Mouse (Mus musculus) cerebellum, adult 9-10 months (tissue): ENCODE results near the gene Adamts9.

ENCODE experiments used
- DNase-seq: peaks from one replicate; pipeline ENCODE4 v3.0.0; 2022

The Adamts9 gene

GRCm38 (mm10) chr6:92802421-92802820 lies 140.9 kb downstream of the Adamts9 start:
- DNase-seq, result no peak

GRCm38 (mm10) chr6:92801462-92801861 lies 141.8 kb downstream of the Adamts9 start:
- DNase-seq, result no peak

- DNase-seq, result no peak
Observed at GRCm38 (mm10) chr6:92793804-92794203, 149.5 kb downstream of the Adamts9 start.

DNA sequence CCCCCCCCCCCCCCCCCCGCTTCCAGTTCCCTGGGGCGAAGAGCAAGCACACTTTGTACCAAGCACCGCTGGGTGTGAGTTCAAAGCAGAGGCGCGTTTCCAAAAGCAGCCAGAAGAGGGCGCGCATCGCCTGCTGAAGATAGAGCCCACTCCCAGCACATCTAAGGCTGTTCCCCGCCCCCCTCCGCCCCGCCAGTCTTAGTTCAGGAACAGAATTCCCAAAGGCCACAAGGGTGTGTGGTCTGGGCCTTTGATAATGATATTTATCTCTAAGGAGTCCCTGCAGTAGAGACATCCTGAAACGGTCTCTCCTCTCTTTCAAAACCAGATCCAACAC lies 155.9 kb downstream of the Adamts9 start:
- peak; percentile 57 for DNase-seq

GRCm38 (mm10) chr6:92786701-92787375 lies 156.5 kb downstream of the Adamts9 start:
- no peak for DNase-seq

GRCm38 (mm10) chr6:92784782-92785181 lies 158.5 kb downstream of the Adamts9 start:
- DNase-seq, result peak; percentile 27

DNA sequence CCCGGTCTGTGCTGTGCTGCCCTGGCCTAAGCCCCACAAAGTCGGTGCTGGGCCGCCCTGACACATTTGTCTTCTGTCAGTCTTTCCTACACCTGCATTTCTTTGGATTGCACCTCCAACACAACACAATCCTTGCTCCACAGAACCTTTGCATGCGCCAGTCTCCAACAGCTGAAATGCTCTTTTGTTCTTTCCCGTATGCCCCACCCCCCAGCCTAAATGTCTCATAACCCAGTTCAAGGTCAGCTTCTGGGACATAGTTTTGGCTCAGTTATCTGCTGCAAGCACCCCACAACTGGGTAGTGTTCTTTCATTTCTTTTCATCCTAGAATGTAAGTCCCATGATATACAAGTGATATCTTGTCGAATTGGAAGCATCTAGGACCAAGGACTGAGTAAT lies 161.8 kb downstream of the Adamts9 start:
- DNase-seq, result no peak

- no peak for DNase-seq
Observed at GRCm38 (mm10) chr6:92779935-92780205, 163.4 kb downstream of the Adamts9 start.

DNA sequence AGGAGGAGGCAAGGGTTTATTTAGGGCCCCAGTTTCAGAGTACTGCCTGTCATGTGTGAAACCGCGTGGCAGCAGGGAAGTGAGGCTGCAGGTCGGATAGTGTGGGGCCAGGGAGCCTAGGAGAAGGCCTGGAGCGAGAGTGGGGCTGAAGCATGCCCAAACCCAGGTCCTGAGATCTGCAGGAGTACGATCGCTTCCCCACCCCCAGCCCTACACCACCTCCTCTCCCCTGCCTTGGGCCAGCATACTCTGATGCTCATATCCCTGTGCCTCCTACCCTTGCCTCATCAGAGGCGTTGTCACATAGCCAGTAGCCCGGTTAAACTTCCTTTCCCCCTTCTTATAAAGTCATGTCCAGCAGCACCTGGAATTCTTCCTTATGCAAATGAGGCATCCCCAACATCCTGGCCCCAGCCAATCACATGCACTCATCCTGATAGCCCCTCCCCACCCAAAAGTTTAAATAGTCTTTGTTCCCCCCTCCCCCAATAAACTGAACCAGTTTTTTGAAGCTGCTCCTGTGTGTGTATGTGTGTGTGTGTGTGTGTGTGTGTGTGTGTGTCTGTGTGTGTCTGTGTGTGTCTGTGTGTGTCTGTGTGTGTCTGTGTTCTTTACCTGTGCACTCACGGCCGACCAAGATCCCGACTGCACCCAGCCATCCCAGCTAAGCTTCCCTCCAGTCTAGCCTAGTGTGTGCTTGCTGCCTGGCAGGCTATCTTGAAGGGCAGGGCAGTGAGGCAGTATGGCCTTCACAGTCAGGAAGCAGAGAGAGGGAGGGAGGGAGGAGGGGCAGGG lies 164.0 kb downstream of the Adamts9 start:
- no peak for DNase-seq

DNA sequence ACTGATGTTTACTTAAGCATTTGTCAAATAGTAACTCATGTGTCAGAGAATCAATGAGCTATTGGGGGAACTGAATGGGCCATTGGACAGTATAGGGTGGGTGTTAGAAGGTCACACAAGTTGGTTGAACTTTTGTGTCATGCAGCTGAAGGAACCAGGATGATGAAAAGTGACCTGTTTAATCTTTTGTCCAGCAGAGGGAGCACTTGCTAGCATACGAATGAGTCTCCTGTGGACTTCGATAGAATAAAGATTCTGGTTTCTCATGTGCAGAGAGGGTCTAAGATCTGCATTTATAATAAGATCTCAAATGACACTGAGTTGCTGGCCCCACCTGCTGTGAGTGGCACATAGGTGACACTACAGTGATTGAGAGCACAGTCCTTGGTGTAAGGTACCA lies 166.9 kb downstream of the Adamts9 start:
- DNase-seq, result peak; percentile 32

DNA sequence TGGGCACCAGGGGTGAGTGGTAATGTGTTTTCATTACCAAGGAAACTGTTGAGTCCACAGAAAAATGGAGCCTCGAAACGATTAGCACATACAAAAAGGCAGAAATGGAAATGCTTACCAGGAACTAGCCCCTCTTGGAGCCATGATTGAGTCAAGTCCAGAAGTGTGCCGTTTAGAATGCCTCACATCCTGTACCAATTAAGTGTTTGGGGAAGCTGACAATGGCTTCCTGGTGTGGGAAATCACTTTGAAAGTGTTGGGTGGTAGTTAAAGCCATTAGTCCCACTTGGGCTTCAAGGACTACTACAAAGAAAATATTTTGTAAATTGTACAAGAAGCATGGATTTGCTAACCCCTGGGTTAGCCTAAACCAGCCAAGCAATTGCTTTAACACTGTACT lies 180.9 kb downstream of the Adamts9 start:
- no peak for DNase-seq

GRCm38 (mm10) chr6:92759616-92760015 lies 183.7 kb downstream of the Adamts9 start:
- DNase-seq, result no peak

DNA sequence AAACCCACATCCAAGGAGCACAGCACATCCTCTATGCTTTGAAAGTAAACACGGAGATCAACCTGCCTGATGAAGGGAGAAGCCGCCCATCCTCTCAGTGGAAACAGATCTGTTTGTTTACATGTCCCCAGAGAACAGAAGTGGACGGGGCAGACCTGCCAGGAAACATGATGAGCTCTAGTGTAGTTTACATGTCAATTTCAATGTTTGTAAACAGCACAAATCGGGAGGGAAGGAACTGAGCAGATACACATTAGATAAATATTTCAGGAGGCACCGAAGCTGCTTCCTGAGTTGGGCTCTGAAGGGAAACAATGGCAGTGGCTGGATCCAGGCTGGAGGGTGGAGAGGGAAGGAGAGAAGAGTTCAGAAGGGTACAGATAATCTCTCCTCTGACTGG lies 187.5 kb downstream of the Adamts9 start:
- DNase-seq, result no peak

- DNase-seq, result no peak
Observed at GRCm38 (mm10) chr6:92752737-92753136, 190.6 kb downstream of the Adamts9 start.

GRCm38 (mm10) chr6:92749420-92749819 lies 193.9 kb downstream of the Adamts9 start:
- DNase-seq, result no peak

GRCm38 (mm10) chr6:92743605-92744004 lies 199.7 kb downstream of the Adamts9 start:
- DNase-seq, result peak; percentile 23

DNA sequence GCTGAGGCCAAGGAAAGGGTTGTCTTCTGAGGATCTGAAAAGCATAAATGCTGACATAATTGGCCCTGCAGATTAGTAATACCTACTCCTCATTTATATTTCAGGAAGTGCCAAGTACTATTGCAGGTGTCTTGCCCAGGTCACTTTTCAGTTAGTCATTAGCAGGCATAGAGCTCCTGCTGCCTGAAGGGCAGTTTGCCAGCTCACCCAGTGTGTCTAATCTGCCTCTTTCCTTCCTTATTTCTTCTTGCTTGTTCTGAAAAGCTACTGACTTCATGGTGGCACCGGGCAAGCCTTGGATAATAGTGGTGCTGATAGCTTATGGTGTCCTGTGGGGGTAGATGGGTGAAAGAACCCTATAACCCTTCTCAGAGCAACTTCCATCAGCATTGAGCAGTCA lies 206.2 kb downstream of the Adamts9 start:
- no peak for DNase-seq

GRCm38 (mm10) chr6:92733651-92734050 lies 209.6 kb downstream of the Adamts9 start:
- DNase-seq, result no peak

- peak; percentile 11 for DNase-seq
Observed at GRCm38 (mm10) chr6:92728514-92728913, 214.8 kb downstream of the Adamts9 start.

GRCm38 (mm10) chr6:92728084-92728483 lies 215.2 kb downstream of the Adamts9 start:
- peak; percentile 57 for DNase-seq

- DNase-seq, result no peak
Observed at GRCm38 (mm10) chr6:92727351-92727986, 215.8 kb downstream of the Adamts9 start.

DNA sequence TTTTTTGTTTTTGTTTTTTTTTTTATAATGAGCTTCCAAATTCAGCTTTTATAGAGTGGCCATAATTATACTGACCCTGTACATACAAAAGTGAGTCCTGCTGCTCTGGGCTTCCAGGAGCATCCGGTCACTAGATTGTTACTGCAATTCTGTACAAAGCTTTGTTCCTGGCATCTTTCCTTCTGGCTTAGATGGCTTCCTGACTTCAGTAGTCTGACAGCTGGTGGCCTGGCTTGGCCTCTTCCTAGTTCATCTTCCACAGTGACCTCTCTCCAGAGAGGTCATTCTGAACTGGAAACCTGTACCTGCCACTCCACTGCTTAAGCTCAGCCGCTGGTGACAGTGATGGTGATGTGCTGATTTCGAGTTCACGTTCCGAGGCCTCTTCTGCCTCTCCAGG lies 217.2 kb downstream of the Adamts9 start:
- no peak for DNase-seq

DNA sequence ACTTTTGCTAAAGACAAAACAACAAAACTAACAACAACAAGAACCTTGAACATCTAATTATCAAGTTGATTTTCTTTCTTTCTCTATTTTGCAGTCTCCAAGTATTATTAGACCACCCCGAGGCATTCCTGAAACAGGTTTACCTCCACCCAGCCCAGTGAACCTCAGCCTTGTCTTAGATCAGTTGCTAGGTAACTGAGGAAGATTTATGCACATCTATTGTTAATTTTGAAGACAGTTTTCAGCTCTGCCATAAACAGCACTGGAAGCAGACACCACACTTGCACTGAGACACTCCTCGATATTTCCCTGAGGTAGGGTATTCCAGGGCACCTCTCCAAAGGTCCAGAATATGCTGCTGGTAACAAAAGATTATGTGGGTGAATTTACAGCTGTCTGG lies 218.9 kb downstream of the Adamts9 start:
- DNase-seq, result no peak
